Mouse (Mus musculus) olfactory bulb, adult 2 months (tissue): ENCODE measurements around the gene Ttc39b. TPM values are rescaled to one million over a fixed set of nuclear protein-coding genes. Genes with fewer than 3 reads are reported as not detected.

Experiments
- H3K27ac ChIP-seq: fragments of 200-500 bp; 2 replicates; pipeline ENCODE4 v1.5.1; 2012; ENCODE audit warnings: low read depth, low read length; ENCODE audit not compliant: insufficient read depth
- H3K4me1 ChIP-seq: fragments of 200-500 bp; 2 replicates; pipeline ENCODE4 v1.6.1; 2012; ENCODE audit warnings: low read length; ENCODE audit not compliant: control insufficient read depth, insufficient read depth
- H3K4me3 ChIP-seq: fragments of 200-500 bp; 2 replicates; pipeline ENCODE4 v1.5.1; 2012; ENCODE audit warnings: mild to moderate bottlenecking, low read depth, low read length, moderate library complexity; ENCODE audit not compliant: insufficient read depth
- CTCF ChIP-seq: fragments of 200-500 bp; IDR thresholded peaks from 2 replicates; pipeline ENCODE4 v1.5.1; 2012; ENCODE audit warnings: low read depth, mild to moderate bottlenecking, low read length, moderate library complexity; ENCODE audit not compliant: insufficient read depth
- POLR2A ChIP-seq: fragments of 200-500 bp; IDR thresholded peaks from 2 replicates; pipeline ENCODE4 v1.6.1; 2012; ENCODE audit warnings: mild to moderate bottlenecking, low read depth, low read length, moderate library complexity; ENCODE audit not compliant: insufficient read depth
- WGBS: fragments of 180-500 bp; shearing (Covaris S2); methylation state at CpG from one replicate; pipeline ENCODE4 v1.1.7; 2018; 5-methylcytosine and 5-hydroxymethylcytosine counted together
- polyA plus RNA-seq: library from polyadenylated mRNA; stranded (reverse); fragments of >200 nt; gene quantifications from 2 replicates; pipeline ENCODE4 v1.2.4, GENCODE M21; 2012; ENCODE audit warnings: low replicate concordance; ENCODE audit not compliant: missing spikeins, insufficient read depth, insufficient read length

Ttc39b gene
- polyA plus RNA-seq, 1 experiment, result not detected

GRCm38 (mm10) chr4:83272917-83273615, 51.0 kb downstream of the Ttc39b start:
- no peak overlapping the region for H3K4me3 ChIP-seq
- H3K27ac ChIP-seq, result no peak overlapping the region
- WGBS, result 89% methylated on average over 9 of the region's 9 CpGs
- TF ChIP-seq POLR2A (no peak), CTCF (no peak)
- peaks cover 8% of the 10 kb centered on the region; the same call in 1 of the 2 replicates for H3K4me1 ChIP-seq

DNA sequence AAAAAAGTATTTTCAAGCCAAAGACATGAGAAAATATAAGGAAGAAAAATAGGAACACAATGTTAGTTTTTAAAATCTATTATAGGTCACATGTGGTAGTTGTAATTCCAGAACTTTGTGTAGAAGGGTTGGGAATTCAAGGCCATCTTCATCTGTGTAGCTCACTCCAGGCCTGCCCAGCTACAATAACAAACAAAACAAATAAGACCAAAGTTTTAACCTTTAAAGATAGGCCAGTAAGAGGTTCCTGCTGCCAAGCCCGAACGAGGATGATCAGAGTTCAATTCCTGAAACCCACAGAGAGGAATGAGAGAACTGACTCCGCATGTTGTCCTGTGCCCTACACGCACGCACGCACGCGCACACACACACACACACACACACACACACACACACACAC, 53.6 kb downstream of the Ttc39b start:
- 92% methylated on average over 8 of the region's 8 CpGs for WGBS
- no peak overlapping the region for H3K27ac ChIP-seq
- peaks cover 16% of the 10 kb centered on the region for H3K4me1 ChIP-seq
- no peak overlapping the region for H3K4me3 ChIP-seq
- TF ChIP-seq POLR2A, result no peak
- TF ChIP-seq CTCF, result no peak

DNA sequence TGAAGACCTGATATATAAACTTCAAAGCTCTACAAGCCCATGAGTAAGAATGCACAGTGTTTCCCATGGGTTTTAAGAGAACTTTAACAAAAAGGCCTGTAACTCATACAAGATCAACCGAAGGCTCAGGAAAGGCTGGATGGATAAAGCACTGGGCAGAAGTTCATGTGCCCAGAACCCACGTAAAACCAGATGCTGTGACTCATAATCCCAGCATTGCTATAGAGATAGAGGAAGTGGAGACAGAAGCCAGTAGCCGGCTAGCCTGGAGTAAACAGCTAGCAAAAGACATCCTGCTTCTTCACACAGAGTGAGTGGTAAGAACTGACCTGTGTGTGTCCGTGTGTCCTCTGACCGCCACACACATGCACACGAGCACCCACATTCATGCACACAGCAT, 54.4 kb downstream of the Ttc39b start:
- TF ChIP-seq POLR2A (no peak), CTCF (no peak)
- Histone ChIP-seq H3K4me1 (peaks cover 17% of the 10 kb centered on the region), H3K4me3 (no peak overlapping the region), H3K27ac (no peak overlapping the region)
- WGBS, result 78% methylated on average over 6 of the region's 6 CpGs

- H3K4me3 ChIP-seq, result no peak overlapping the region
- H3K4me1 ChIP-seq, result peaks cover 19% of the 10 kb centered on the region
- no peak for TF ChIP-seq CTCF
- no peak for TF ChIP-seq POLR2A
- peak overlapping the region; percentile 64 for H3K27ac ChIP-seq
- WGBS, result 55% methylated on average over 14 of the region's 14 CpGs
Measured at GRCm38 (mm10) chr4:83265926-83266692, 57.9 kb downstream of the Ttc39b start.

DNA sequence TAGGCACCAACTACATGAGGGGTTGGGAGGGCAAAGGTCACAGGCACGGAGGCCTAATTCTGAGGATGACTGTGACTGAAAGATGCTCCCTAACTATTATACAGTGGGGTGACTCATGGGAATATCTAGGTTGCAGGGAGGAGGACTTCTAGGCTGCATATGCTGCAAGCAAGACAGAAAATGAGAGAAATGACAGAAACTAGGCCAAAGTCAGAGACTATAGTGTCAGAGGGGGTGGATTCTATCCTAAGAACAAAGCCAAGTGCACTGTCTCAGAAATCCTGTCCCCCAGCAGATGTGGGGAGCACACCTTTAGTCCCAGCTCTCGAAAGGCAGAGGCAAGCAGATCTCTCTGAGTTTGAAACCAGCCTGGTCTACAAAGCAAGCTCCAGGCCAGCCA, 59.2 kb downstream of the Ttc39b start:
- 82% methylated on average over 2 of the region's 2 CpGs for WGBS
- TF ChIP-seq CTCF, result no peak
- no peak for TF ChIP-seq POLR2A
- peaks cover 19% of the 10 kb centered on the region for H3K4me1 ChIP-seq
- no peak overlapping the region for H3K27ac ChIP-seq
- no peak overlapping the region for H3K4me3 ChIP-seq

DNA sequence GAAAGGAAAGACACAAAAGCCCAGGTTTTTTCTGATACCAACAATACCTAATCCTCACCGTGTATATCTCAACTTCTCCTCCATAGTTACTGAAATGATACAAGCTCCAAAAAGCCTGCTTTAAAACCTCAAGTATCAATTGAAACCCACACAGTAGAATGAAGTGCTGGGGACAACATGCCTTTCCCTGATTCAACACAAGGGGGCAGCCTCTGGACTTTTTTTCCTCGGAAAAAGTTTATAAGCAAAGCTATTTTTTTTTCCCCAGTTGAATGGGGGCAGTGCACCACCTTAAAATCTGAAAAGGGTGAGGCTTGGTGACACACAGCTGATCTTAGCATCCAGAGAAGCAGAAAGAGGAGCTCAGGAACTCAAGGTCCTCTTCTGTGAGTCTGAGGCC, 62.1 kb downstream of the Ttc39b start:
- Histone ChIP-seq H3K4me3 (no peak overlapping the region), H3K4me1 (peaks cover 23% of the 10 kb centered on the region), H3K27ac (no peak overlapping the region)
- TF ChIP-seq CTCF, result no peak
- no peak for TF ChIP-seq POLR2A
- WGBS, result 7% methylated on average over 2 of the region's 2 CpGs

DNA sequence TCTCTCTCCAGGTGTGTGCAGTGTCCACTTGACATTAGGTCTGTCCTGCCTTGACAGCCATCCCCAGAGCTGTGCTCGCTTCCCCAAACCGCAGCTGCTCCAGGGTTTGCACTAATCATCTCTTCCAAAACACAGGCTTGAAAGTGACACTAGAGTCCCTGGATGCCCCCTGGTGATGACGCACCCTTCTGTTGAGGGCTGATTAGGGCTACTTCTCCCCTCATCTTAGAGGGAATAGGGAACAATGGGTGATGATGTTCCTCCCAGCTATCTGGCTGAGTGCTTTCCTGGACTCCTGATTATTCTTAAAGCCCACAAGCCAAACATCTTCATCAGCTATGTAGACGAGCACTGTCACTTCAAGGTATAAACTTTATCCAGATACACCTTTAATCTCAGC, 64.4 kb downstream of the Ttc39b start:
- Histone ChIP-seq H3K4me3 (no peak overlapping the region), H3K27ac (no peak overlapping the region), H3K4me1 (peaks cover 14% of the 10 kb centered on the region; the same call in 1 of the 2 replicates)
- TF ChIP-seq POLR2A, result no peak
- TF ChIP-seq CTCF, result no peak
- WGBS, result 81% methylated on average over 4 of the region's 4 CpGs

DNA sequence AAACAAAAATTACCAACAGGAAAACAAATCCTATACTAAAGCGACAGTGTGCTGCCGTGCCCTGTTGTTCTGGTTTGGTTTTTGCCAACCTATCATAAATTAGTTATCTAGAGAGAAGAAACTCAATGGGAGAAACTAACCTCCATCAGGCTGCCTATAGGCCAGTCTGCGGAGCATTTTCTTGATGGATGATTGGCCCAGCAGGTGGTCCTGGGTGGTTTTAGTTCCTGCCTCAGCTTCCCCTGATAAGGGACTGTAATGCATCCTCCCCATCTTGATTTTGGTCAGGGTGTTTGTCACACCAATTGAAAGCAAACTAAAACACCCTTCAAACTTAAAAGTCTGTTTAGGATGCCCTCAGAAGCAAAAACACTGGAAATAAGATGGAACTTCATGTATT, 65.8 kb downstream of the Ttc39b start:
- TF ChIP-seq POLR2A (no peak), CTCF (no peak)
- Histone ChIP-seq H3K27ac (no peak overlapping the region), H3K4me1 (peaks cover 14% of the 10 kb centered on the region; the same call in 1 of the 2 replicates), H3K4me3 (no peak overlapping the region)
- WGBS, result 91% methylated on average over 3 of the region's 3 CpGs
